Mouse (Mus musculus) R1 (cell line): ENCODE measurements around the gene H2-Eb2.

Experiments
- DNase-seq: peaks from one replicate; pipeline ENCODE4 v3.0.0-alpha.2; 2018; ENCODE audit warnings: low read depth, low spot score

H2-Eb2 gene

GRCm38 (mm10) chr17:34362954-34363546 lies 37.6 kb downstream of the H2-Eb2 start:
- DNase-seq = no peak

- no peak for DNase-seq
Measured at GRCm38 (mm10) chr17:34363676-34364310, 38.3 kb downstream of the H2-Eb2 start.

- DNase-seq = no peak
Measured at GRCm38 (mm10) chr17:34365031-34365430, 39.6 kb downstream of the H2-Eb2 start.

DNA sequence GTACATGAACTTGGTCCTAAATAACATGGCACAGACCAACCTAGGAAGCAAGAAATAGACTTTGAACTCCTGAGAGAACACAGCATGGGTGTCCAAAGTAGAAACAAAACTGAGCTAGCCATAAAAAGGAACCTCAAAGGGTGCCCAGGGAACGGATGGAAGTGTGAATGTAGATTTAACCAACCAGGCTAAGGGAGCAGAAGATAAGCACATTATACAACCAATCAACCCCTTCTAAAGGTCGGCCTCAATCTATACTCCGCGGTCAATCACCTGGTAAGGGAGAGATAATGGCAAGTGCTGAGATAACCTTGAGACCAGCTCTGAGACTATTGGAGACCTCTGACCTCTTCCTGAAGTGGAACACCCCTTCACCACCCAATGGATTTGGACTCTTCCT lies 45.1 kb downstream of the H2-Eb2 start:
- DNase-seq = no peak

- no peak for DNase-seq
Measured at GRCm38 (mm10) chr17:34373055-34373709, 47.7 kb downstream of the H2-Eb2 start.

DNA sequence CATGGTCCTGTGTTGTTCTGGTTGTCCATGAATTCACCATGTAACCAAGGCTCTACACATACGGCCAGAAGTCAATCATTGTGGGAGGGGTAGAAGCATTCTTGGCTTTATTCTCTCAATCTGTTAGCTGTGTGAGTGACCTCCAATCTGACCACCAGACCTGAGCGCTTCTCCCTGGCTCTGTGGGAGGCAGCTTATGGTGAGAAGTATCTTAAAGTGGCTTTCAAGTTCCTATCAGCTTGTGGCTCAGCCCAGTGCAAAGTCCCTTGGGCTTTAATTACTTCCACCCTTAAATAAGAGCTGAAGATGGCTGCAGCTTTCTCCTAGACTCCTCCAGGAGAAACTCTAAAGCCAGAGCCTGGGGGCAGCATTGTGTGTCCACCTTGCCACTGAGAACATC lies 51.4 kb downstream of the H2-Eb2 start, which contains the start of gene Btnl1:
Gene Btnl1, plus strand, starts transcription at position 286 of the 400 bp plus-strand sequence.
- no peak for DNase-seq

- DNase-seq = no peak
Measured at GRCm38 (mm10) chr17:34377450-34378209, 52.2 kb downstream of the H2-Eb2 start.

- no peak for DNase-seq
Measured at GRCm38 (mm10) chr17:34378716-34379115, 53.3 kb downstream of the H2-Eb2 start.

- no peak for DNase-seq
Measured at GRCm38 (mm10) chr17:34379451-34379850, 54.0 kb downstream of the H2-Eb2 start.

DNA sequence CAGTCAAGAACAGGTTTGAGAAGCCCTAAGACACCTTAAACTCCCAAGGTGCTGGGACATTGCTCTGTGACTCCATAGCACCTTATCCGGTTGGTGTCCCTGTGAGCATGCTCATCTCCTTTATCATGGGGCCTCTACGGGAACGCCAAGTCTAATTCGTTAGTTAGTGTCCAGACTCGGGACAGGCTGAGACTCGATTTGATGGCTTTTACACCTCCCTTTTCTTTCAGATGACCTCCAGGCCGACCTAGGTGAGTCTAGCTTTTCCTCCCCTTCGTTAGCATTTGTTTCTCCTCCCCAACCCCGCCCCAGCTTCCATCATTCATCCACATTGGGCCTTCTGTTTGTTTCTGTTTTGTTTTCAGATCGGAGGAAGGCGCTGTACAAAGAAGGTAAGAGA lies 56.4 kb downstream of the H2-Eb2 start:
- peak; percentile 44 for DNase-seq

GRCm38 (mm10) chr17:34383212-34383611 lies 57.7 kb downstream of the H2-Eb2 start:
- peak; percentile 66 for DNase-seq

GRCm38 (mm10) chr17:34384699-34385098 lies 59.2 kb downstream of the H2-Eb2 start:
- DNase-seq = no peak

- no peak for DNase-seq
Measured at GRCm38 (mm10) chr17:34386656-34387055, 61.2 kb downstream of the H2-Eb2 start.

GRCm38 (mm10) chr17:34388513-34388912 lies 63.0 kb downstream of the H2-Eb2 start:
- DNase-seq = peak; percentile 49
